17 mouse cellular contexts compared by ENCODE assay signal in genomic region chr5:150570496-150571219, GRCm38 (mm10). TPM values are rescaled to one million over a fixed set of nuclear protein-coding genes. Genes with fewer than 3 reads are reported as not detected.
DNase-seq lines count a peak whose midpoint lies in the region; ATAC-seq and TF ChIP-seq lines count a peak whose summit lies in the region.
"Had no signal": no experiment of that assay in that cellular context is flagged by ENCODE, and none has a peak within 500 bp of the region (broad histone marks: within the 10 kb centered on the region; RNA-seq: fewer than 3 reads in every experiment).

No protein-coding gene starts in this region.

- H3K4me3 ChIP-seq in hindbrain, embryonic 16.5 days (ENCODE audit: low read length): no peak overlapping the region
- no peak overlapping the region for H3K4me3 ChIP-seq in hindbrain, embryonic 10.5 days
- no peak overlapping the region for H3K4me3 ChIP-seq in limb, embryonic 14.5 days (replicated peaks; ENCODE audit: low read length)
- H3K4me3 ChIP-seq in limb, embryonic 10.5 days: no peak overlapping the region
- H3K4me3 ChIP-seq: heart, embryonic 12.5 days; liver, embryonic 13.5 days; midbrain, embryonic 12.5 days had no signal

- peaks cover 14% of the 10 kb centered on the region for H3K36me3 ChIP-seq in hindbrain, embryonic 16.5 days (ENCODE audit: control insufficient read depth, insufficient read depth, low read length)
- peaks cover 73% of the 10 kb centered on the region for H3K36me3 ChIP-seq in hindbrain, embryonic 10.5 days
- H3K36me3 ChIP-seq in limb, embryonic 14.5 days (ENCODE audit: control insufficient read depth, insufficient read depth, low read length): peaks cover 38% of the 10 kb centered on the region
- peaks cover 72% of the 10 kb centered on the region for H3K36me3 ChIP-seq in limb, embryonic 10.5 days

- 72% methylated on average over 11 of the region's 11 CpGs for WGBS in hindbrain, embryonic 16.5 days
- WGBS in hindbrain, embryonic 10.5 days: 93% methylated on average over 11 of the region's 11 CpGs
- 88% methylated on average over 11 of the region's 11 CpGs for WGBS in limb, embryonic 14.5 days
- WGBS in limb, embryonic 10.5 days: 95% methylated on average over 11 of the region's 11 CpGs

- no peak overlapping the region for H3K4me2 ChIP-seq in hindbrain, embryonic 16.5 days (ENCODE audit: low read length)
- H3K4me2 ChIP-seq in limb, embryonic 14.5 days (replicated peaks; ENCODE audit: low read depth, low read length, severe bottlenecking): no peak overlapping the region
- H3K4me2 ChIP-seq: heart, embryonic 12.5 days; liver, embryonic 13.5 days; midbrain, embryonic 12.5 days had no signal

- TF ChIP-seq CTCF in brain, embryonic 14.5 days (IDR thresholded peaks at IDR 0.05; ENCODE audit: borderline replicate concordance, extremely low read depth, insufficient read depth, insufficient read length): no peak

- no peak for DNase-seq in hindbrain, embryonic 10.5 days (ENCODE audit: low spot score)
- peak; percentile 52 for DNase-seq in limb, embryonic 14.5 days (ENCODE audit: low spot score)
- DNase-seq in limb, embryonic 10.5 days (ENCODE audit: low spot score): no peak
- peak; percentile 71 for DNase-seq in Muller cell, postnatal 12 days (ENCODE audit: inconsistent ontology term)
- peak; percentile 73 for DNase-seq in brain, embryonic 14.5 days (ENCODE audit: low read depth)
- no peak for DNase-seq in spleen, postnatal 4 days (ENCODE audit: low spot score in 2 of 2)
- DNase-seq: adrenal gland, postnatal 14 days; cerebellum, adult 9-10 months; embryo, embryonic 11 days; heart, postnatal 4 days; liver, embryonic 13.5 days; thymus, adult 18-20 months had no signal

- H3K27ac ChIP-seq in hindbrain, embryonic 16.5 days (ENCODE audit: low read depth, low read length): no peak overlapping the region
- H3K27ac ChIP-seq in hindbrain, embryonic 10.5 days: no peak overlapping the region
- H3K27ac ChIP-seq in limb, embryonic 14.5 days (replicated peaks; ENCODE audit: low read depth, low read length): no peak overlapping the region
- H3K27ac ChIP-seq in limb, embryonic 10.5 days: no peak overlapping the region
- H3K27ac ChIP-seq: liver, embryonic 13.5 days; midbrain, embryonic 12.5 days had no signal

- H3K4me1 ChIP-seq in hindbrain, embryonic 16.5 days (ENCODE audit: control insufficient read depth, insufficient read depth, low read depth, low read length): no peaks in the 10 kb centered on the region
- H3K4me1 ChIP-seq in hindbrain, embryonic 10.5 days (replicated peaks): 0 out of 2 replicates have a peak, but pooled peaks cover 2% of the 10 kb centered on the region
- no peaks in the 10 kb centered on the region for H3K4me1 ChIP-seq in limb, embryonic 14.5 days (ENCODE audit: control insufficient read depth, insufficient read depth, low read length)
- no peaks in the 10 kb centered on the region for H3K4me1 ChIP-seq in limb, embryonic 10.5 days
- H3K4me1 ChIP-seq: heart, embryonic 12.5 days; liver, embryonic 13.5 days; midbrain, embryonic 12.5 days had no signal

- no peaks in the 10 kb centered on the region for H3K9me3 ChIP-seq in hindbrain, embryonic 16.5 days (ENCODE audit: control insufficient read depth, low read length)
- no peaks in the 10 kb centered on the region for H3K9me3 ChIP-seq in hindbrain, embryonic 10.5 days
- H3K9me3 ChIP-seq in limb, embryonic 14.5 days (ENCODE audit: control insufficient read depth, low read length): no peaks in the 10 kb centered on the region
- H3K9me3 ChIP-seq in limb, embryonic 10.5 days (replicated peaks): no peaks in the 10 kb centered on the region
- H3K9me3 ChIP-seq: heart, embryonic 12.5 days; liver, embryonic 13.5 days; midbrain, embryonic 12.5 days had no signal

- ATAC-seq in hindbrain, embryonic 16.5 days: peak; percentile 75; the same call in 1 of the 2 replicates
- no peak for ATAC-seq in limb, embryonic 14.5 days (ENCODE audit: low FRiP score, low read depth)
- ATAC-seq: lung, postnatal 0 days had no signal

- no peaks in the 10 kb centered on the region for H3K27me3 ChIP-seq in hindbrain, embryonic 16.5 days (replicated peaks; ENCODE audit: control insufficient read depth, insufficient read depth, low read length)
- H3K27me3 ChIP-seq in hindbrain, embryonic 10.5 days (ENCODE audit: insufficient read depth, poor library complexity, severe bottlenecking): no peaks in the 10 kb centered on the region
- no peaks in the 10 kb centered on the region for H3K27me3 ChIP-seq in limb, embryonic 14.5 days (ENCODE audit: control insufficient read depth, insufficient read depth, low read length)
- H3K27me3 ChIP-seq in limb, embryonic 10.5 days (ENCODE audit: low read depth, poor library complexity, severe bottlenecking): no peaks in the 10 kb centered on the region
- H3K27me3 ChIP-seq: heart, embryonic 12.5 days; liver, embryonic 13.5 days; midbrain, embryonic 12.5 days had no signal

- TF ChIP-seq POLR2A in limb, embryonic 14.5 days (IDR thresholded peaks at IDR 0.05; ENCODE audit: borderline replicate concordance, extremely low read depth, insufficient read depth, insufficient read length): no peak
- TF ChIP-seq POLR2A in brain, embryonic 14.5 days (IDR thresholded peaks at IDR 0.05; ENCODE audit: borderline replicate concordance, extremely low read depth, insufficient read depth, insufficient read length, poor library complexity, severe bottlenecking): no peak

- H3K9ac ChIP-seq in hindbrain, embryonic 16.5 days (ENCODE audit: low read depth, low read length): no peak overlapping the region
- no peak overlapping the region for H3K9ac ChIP-seq in limb, embryonic 14.5 days (ENCODE audit: low read depth, low read length, severe bottlenecking)
- H3K9ac ChIP-seq: heart, embryonic 12.5 days; liver, embryonic 13.5 days; midbrain, embryonic 12.5 days had no signal

RNA-seq across cellular contexts. Expression of gene N4bp2l1, which starts 26.3 kb away (rescaled TPM):
- 18.6 and 20.0 TPM in 2 replicates for polyA plus RNA-seq in hindbrain, embryonic 16.5 days (2015; fragmentation: Nextera tagmentation; extraction: Ambion mirVana)
- polyA plus RNA-seq in hindbrain, embryonic 10.5 days (2016; fragmentation: Nextera tagmentation; extraction: Ambion mirVana): 2.6 and 3.2 TPM in 2 replicates
- 5.9 and 6.1 TPM in 2 replicates for polyA plus RNA-seq in limb, embryonic 14.5 days (2012; rRNA removed)
- 4.3 and 5.4 TPM in 2 replicates for polyA plus RNA-seq in limb, embryonic 14.5 days (2014; fragmentation: Nextera tagmentation; extraction: Ambion mirVana)
- 2.4 and 2.7 TPM in 2 replicates for polyA plus RNA-seq in limb, embryonic 10.5 days (2016; fragmentation: Nextera tagmentation; extraction: Ambion mirVana)
- polyA plus RNA-seq in brain, embryonic 14.5 days (2012; rRNA removed): 13.1 and 15.9 TPM in 2 replicates

RNA-seq across cellular contexts. Expression of gene Brca2, which starts 48.2 kb away (rescaled TPM):
- polyA plus RNA-seq in hindbrain, embryonic 16.5 days (2015; fragmentation: Nextera tagmentation; extraction: Ambion mirVana): 9.6 and 11.4 TPM in 2 replicates
- polyA plus RNA-seq in hindbrain, embryonic 10.5 days (2016; fragmentation: Nextera tagmentation; extraction: Ambion mirVana): 21.1 and 38.8 TPM in 2 replicates
- polyA plus RNA-seq in limb, embryonic 14.5 days (2012; rRNA removed): 20.6 and 25.9 TPM in 2 replicates
- 15.9 and 19.6 TPM in 2 replicates for polyA plus RNA-seq in limb, embryonic 14.5 days (2014; fragmentation: Nextera tagmentation; extraction: Ambion mirVana)
- polyA plus RNA-seq in limb, embryonic 10.5 days (2016; fragmentation: Nextera tagmentation; extraction: Ambion mirVana): 38.7 and 46.6 TPM in 2 replicates
- polyA plus RNA-seq in brain, embryonic 14.5 days (2012; rRNA removed): 13.6 and 14.9 TPM in 2 replicates

RNA-seq across cellular contexts. Expression of gene Zar1l, which starts 52.7 kb away (rescaled TPM):
- not detected in 2 replicates for polyA plus RNA-seq in hindbrain, embryonic 16.5 days (2015; fragmentation: Nextera tagmentation; extraction: Ambion mirVana)
- polyA plus RNA-seq in hindbrain, embryonic 10.5 days (2016; fragmentation: Nextera tagmentation; extraction: Ambion mirVana): not detected in 2 replicates
- polyA plus RNA-seq in limb, embryonic 14.5 days (2012; rRNA removed): not detected in 2 replicates
- polyA plus RNA-seq in limb, embryonic 14.5 days (2014; fragmentation: Nextera tagmentation; extraction: Ambion mirVana): not detected in 2 replicates
- polyA plus RNA-seq in limb, embryonic 10.5 days (2016; fragmentation: Nextera tagmentation; extraction: Ambion mirVana): not detected in 2 replicates
- not detected in 2 replicates for polyA plus RNA-seq in brain, embryonic 14.5 days (2012; rRNA removed)
- polyA plus RNA-seq: heart, embryonic 12.5 days; liver, embryonic 13.5 days; lung, postnatal 0 days; midbrain, embryonic 12.5 days; urinary bladder, adult 2 months had no signal

Comparison
In these comparisons a context has a peak if more than half of its experiments do, and no peak if none do; other contexts are left out.
1. DNase-seq: peak in limb, embryonic 14.5 days (single experiment), Muller cell, postnatal 12 days (single experiment) and brain, embryonic 14.5 days (single experiment); none in hindbrain, embryonic 10.5 days (single experiment), limb, embryonic 10.5 days (single experiment) and spleen, postnatal 4 days (0 of 2).